Mouse (Mus musculus) thymus, adult 2 months (tissue): ENCODE measurements around the gene Brat1.

Experiments used
- CTCF ChIP-seq: fragments of 200-500 bp; IDR thresholded peaks from 2 replicates; pipeline ENCODE4 v1.5.1; 2012; ENCODE audit warnings: mild to moderate bottlenecking, control low read depth, low read length, moderate library complexity, borderline replicate concordance; ENCODE audit not compliant: control insufficient read depth, poor library complexity, insufficient read depth; ENCODE audit errors: extremely low read depth
- POLR2A ChIP-seq: fragments of 200-500 bp; IDR thresholded peaks from 2 replicates; pipeline ENCODE4 v1.6.1; 2012; ENCODE audit warnings: mild to moderate bottlenecking, low read length, control low read depth, moderate library complexity; ENCODE audit not compliant: control insufficient read depth, poor library complexity, insufficient read depth; ENCODE audit errors: extremely low read depth

DNA sequence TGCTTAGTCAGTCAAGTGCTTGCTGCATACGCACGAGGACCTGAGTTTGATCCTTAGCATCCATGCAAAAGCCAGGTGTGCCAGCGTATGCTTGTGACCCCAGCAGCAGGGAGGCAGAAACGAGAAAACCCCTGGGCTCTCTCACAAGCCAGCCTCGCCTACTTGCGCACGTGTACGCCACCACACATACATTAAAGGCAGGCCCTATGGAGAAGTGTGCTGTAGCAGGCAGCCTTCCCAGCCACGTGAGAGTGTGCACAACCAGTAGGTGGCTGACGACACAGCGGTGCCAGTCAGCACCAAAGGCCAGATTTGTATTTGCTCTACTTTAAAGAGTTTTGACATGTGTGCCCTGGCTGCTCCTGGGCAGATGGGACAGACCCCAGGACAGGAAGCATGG lies 29.2 kb upstream of the Brat1 start:
- TF ChIP-seq POLR2A (no peak), CTCF (no peak)
